Mouse (Mus musculus): Measurements from ENCODE around the gene Mcrs1.
A peak's percentile ranks its signal among the peaks of the same experiment; 100 is the strongest.
"Not testable (repeated sequence)": the region's sequence is repeated elsewhere in the genome, so short reads cannot be mapped to it uniquely, and the experiment has no call there.

The Mcrs1 gene

GRCm38 (mm10) chr15:99251626-99252380 lies at the start of gene Mcrs1:
Mcrs1 (minus strand) TSS chr15:99251961.
- peak; percentile 98 for DNase-seq

- no peak for DNase-seq
These were observed 44.5 kb upstream of the Mcrs1 start for GRCm38 (mm10) chr15:99296213-99296612.

DNA sequence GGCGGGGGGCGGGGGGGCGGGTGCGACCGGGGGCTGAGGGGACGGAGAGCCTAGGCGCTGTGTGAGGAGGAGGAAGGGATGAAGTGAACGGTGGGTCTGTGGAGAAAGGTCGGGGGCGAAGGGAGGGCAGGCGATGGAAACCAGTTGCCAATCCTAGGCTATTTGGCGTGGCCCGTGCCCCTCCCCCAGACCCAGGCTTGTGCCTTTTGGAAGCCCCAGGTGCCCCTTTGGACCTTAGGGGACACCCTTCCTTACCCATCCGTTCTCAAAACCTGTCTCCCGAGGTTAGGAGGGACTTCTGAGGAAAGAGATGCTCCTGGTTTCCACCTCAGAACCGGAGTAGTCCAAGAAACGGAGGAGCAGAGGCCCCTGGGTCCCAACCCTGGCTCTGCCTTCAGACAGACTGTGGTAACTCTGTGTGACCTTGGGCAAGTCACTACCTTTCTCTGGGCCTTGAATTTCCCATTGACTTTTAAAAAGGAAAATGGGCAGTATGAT lies 43.8 kb upstream of the Mcrs1 start, which contains the start of gene Fam186b:
Fam186b (minus strand) TSS at position 405 of the 498 bp plus-strand sequence.
- DNase-seq = peak; percentile 47

DNA sequence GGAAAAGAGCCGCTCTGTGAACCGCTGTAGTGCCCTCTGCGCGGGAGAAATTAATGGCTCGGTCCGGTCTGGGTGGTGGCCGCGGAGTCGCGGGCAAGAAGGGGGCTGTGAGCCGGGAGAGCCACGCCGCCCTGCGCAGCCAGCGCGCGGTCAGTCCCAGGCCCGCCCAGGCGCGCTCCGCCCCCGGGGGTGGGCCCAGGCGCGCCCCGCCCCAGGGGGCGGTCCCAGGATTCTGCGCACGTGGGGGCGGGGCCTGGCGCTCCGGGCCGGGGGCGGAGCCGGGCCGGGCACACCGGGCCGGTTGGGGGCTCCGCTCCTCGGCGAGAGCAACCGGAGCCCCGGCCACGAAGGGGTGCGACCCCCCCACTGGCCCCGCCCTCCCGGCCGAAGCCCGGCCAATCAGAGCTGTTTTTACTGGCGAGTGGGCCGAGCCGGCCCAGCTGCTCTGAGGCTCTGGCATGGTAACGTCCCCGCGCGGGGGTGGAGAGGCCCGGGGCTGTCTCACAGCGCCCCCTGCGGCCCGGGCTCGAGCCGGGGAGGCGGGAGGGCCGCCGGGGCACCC lies 43.1 kb upstream of the Mcrs1 start, which contains the start of gene Prpf40b:
Prpf40b (plus strand) TSS at position 275 of the 562 bp plus-strand sequence.
- peak; percentile 93 for DNase-seq

GRCm38 (mm10) chr15:99294287-99294686 lies 42.5 kb upstream of the Mcrs1 start:
- no peak for DNase-seq

DNA sequence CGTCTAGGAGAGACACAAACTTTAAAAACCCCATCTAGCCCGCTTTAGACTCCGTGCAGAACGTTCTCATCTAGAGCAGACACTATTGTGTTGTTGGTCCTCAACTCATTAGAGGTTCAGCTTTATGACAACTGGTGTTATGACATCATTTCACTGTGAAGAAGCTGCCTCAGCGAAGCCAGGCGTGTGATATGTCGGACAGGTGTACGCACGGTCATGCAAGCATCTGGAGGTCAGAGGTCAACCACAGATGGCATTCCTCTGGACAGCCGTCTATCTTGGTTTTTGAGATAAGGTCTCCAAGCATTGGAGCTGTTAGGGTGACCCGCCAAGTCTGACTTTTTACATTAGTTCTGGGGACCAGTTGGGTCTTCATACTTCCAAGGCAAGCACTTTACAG lies 38.8 kb upstream of the Mcrs1 start:
- DNase-seq = no peak

GRCm38 (mm10) chr15:99285189-99285535 lies 33.4 kb upstream of the Mcrs1 start:
- DNase-seq = no peak

- no peak for DNase-seq
These were observed 32.9 kb upstream of the Mcrs1 start for GRCm38 (mm10) chr15:99284527-99285188.

DNA sequence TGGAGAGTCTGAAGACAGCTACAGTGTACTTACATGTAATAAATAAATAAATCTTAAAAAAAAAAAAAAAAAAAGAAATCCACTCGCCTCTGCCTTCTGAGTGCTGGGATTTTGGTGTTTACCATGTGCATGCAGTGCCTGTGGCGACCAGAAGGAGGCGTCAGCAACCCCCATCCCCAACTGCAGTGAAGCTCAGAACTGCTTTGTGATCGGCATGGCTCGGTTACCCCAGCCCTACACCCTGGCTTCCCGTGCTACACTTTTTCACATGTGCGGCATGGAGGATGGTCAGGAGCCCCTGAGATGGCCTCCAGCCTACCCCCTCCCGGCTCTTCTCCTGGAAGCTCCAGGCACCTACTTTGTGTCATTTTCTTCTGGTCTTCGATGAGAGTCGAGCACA lies 31.7 kb upstream of the Mcrs1 start:
- no peak for DNase-seq

GRCm38 (mm10) chr15:99278271-99278670 lies 26.5 kb upstream of the Mcrs1 start:
- no peak for DNase-seq

DNA sequence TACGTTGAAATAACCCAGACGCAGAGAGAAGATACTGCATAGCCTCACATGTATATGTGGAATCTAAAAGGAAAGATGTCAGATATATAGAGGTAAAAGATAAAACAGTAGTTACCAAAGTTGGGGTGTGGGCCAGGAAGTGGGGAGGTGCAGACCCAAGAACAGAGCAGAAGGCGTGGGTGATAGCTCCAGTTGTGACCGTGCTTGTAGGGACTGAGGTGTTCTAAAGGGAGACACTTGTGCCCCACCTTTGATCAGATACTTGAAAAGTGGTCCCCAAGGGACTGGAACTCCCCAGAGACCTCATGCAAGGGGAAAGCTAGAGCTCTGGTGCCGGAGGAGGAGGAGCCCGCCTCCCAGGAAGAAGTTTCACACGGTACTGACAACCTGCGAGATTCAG lies 24.3 kb upstream of the Mcrs1 start:
- no peak for DNase-seq

- DNase-seq = peak; percentile 55
These were observed 13.9 kb upstream of the Mcrs1 start for GRCm38 (mm10) chr15:99265679-99266078.

GRCm38 (mm10) chr15:99264363-99264762 lies 12.6 kb upstream of the Mcrs1 start:
- no peak for DNase-seq

DNA sequence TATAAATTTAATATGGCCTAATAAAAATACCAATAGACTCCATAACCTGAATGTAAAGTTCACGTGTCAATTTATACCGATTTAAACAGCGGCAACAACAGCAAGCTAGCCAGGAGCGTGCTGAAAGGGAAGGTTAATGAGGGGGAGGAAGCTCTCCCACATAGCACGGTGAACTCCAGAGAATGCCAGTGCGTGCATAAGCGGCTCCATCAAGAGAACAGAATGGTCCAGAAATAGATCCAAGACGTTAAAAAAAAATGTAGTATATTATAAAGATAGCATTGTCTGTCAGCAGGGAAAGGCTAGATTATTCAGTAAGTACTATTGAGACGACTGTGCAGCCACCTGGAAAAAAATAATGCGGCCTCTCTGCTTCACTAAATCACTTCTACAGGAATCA lies 10.9 kb upstream of the Mcrs1 start:
- DNase-seq = no peak

GRCm38 (mm10) chr15:99259730-99260252 lies 8.0 kb upstream of the Mcrs1 start:
- DNase-seq = no peak

DNA sequence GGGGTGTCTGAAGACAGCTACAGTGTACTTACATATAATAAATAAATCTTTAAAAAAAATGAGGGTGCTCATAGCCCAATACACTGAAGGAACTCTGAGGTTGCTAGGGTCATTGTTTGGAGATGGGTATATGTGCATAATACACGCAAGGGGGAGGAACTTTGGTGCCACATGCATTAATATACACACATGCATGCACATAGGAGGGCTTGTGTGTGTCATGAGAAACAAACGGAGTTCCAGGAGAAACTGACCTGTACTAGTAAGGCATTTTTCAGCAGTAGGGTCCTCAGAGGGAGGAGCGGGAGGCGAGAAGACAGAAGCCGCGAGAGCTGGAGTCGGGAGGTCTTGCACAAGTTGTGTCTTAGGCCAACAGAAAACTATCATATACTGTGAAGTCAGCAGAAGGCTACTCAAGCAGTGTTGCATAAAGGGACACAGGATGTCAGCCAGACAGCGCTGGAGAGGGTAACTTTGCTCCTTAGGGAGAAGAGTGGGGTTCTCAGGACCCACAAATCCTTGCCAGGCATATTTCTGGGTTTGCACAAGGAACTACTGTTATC lies 7.5 kb upstream of the Mcrs1 start:
- DNase-seq = no peak

DNA sequence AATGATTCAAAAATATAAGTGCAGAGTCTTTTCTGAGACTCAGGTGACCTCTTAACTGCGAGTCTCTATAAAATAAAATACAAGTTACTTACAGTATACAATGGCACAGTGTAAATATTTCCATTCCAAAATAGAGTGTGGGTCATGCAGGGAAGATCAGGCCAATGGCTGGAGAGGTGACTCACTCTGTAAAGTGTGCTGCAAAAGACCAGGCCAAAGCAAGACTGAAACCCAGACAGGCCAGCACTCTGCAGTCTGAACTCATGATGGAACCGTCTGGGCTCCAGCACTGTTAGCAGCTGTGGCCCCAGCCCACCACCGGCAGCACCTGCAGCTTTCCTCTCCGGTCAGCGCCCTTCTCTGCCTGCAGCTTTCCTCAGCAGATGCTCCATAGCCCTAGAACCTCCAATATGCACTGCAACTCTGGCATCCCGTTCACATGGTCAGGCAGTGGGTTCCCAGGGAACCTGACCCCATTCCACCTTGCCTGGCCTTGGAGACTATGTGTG lies 3.5 kb upstream of the Mcrs1 start:
- no peak for DNase-seq

GRCm38 (mm10) chr15:99254477-99255005 lies 2.8 kb upstream of the Mcrs1 start:
- DNase-seq = no peak

DNA sequence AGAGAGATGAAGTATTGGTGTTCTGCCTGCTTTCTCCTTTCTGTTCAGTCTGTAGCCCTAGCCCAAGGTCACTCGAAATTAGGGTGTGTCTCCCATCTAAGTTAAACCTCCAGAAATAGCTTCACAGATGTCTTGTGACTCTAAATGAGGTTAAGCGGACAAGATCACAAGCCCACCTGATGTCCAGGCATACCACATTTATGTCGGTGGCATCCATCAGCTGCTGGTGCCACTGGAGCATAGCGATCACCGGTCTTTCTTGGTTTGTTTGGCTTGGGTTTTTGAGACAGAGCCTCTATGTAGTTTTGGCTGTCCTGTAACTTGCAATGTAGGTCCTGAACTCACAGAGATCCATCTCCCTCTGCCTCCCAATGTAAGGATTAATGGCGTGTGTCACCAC lies 2.0 kb upstream of the Mcrs1 start:
- no peak for DNase-seq

GRCm38 (mm10) chr15:99253175-99253479 lies 1.4 kb upstream of the Mcrs1 start:
- not testable (repeated sequence) for DNase-seq

GRCm38 (mm10) chr15:99252381-99253174 lies 817 bp upstream of the Mcrs1 start:
- no peak for DNase-seq

DNA sequence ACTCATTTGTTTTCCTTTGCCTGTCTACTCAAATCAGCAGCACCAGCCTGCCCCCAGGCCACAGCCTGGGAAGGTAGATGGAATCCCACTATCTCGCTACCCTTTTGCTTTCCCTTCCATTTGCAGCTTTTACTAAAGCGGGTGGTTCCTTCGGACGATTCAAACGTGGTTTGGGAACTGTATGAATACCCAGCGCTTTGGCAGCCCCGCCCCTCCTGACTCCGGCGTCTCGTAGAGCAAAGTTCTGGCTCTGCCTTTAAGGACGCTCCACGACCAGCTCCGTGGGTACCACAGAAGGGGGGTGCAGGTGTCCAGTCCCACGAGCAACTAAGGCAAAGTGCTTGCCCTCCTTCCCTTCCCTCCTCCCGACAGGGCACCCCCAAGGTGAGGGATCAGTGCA lies 650 bp downstream of the Mcrs1 start:
- DNase-seq = not testable (repeated sequence)

Measured in cerebellum, adult 11 months (tissue).